Mouse (Mus musculus) kidney, adult 10 weeks (tissue): ENCODE data around the gene Dhx57. TPM values are rescaled to one million over a fixed set of nuclear protein-coding genes. Genes with fewer than 3 reads are reported as not detected.

Experiments used
- polyA plus RNA-seq: library from polyadenylated mRNA; stranded (reverse); fragments of 350-450 nt; fragmentation: Illumina TruSeq; extraction: RNeasy Lipid Tissue Mini Kit (QIAGEN cat#74804); gene quantifications from one replicate; pipeline ENCODE4 v1.2.3, GENCODE M21; 2014; ENCODE audit warnings: low read depth, low replicate concordance

Dhx57 gene
- 9.3 TPM for polyA plus RNA-seq

GRCm38 (mm10) chr17:80290074-80290657 lies at the start of gene Dhx57, which contains the start of gene Morn2:
TSS of gene Dhx57 (minus strand) at chr17:80290476.
TSS of gene Morn2 (plus strand) at chr17:80290203.

GRCm38 (mm10) chr17:80307251-80307650 lies 17.0 kb upstream of the Dhx57 start, which contains the start of gene Arhgef33:
TSS of gene Arhgef33 (plus strand) at chr17:80307407.

GRCm38 (mm10) chr17:80224326-80225116 lies 65.8 kb downstream of the Dhx57 start, which contains the start of gene Gemin6:
TSS of gene Gemin6 (plus strand) at chr17:80224441.

GRCm38 (mm10) chr17:80206671-80207581 lies 83.3 kb downstream of the Dhx57 start, which contains the start of the genes Srsf7 and Ttc39d:
TSS of gene Srsf7 (minus strand) at chr17:80207307.
TSS of gene Ttc39d (plus strand) at chr17:80207460.

Other genes starting within 250 kb of the Dhx57 start
- 68.9 TPM for gene Hnrnpll, start 228.1 kb downstream of the Dhx57 start, polyA plus RNA-seq
- 152 TPM for gene Galm, start 163.0 kb downstream of the Dhx57 start, polyA plus RNA-seq
- 122 TPM for gene Srsf7, start 83.2 kb downstream of the Dhx57 start, polyA plus RNA-seq
- gene Ttc39d, start 83.0 kb downstream of the Dhx57 start, polyA plus RNA-seq: 0.57 TPM
- gene Gemin6, start 66.0 kb downstream of the Dhx57 start, polyA plus RNA-seq: 9.9 TPM
- gene Morn2, start 273 bp downstream of the Dhx57 start, polyA plus RNA-seq: 41.7 TPM
- gene Arhgef33, start 16.9 kb upstream of the Dhx57 start, polyA plus RNA-seq: 3.2 TPM
- not detected for gene Gm10190, start 83.1 kb upstream of the Dhx57 start, polyA plus RNA-seq
- gene Sos1, start 190.0 kb upstream of the Dhx57 start, polyA plus RNA-seq: 34.4 TPM